ENCODE assay signal across 16 mouse cellular contexts in the genomic region with DNA sequence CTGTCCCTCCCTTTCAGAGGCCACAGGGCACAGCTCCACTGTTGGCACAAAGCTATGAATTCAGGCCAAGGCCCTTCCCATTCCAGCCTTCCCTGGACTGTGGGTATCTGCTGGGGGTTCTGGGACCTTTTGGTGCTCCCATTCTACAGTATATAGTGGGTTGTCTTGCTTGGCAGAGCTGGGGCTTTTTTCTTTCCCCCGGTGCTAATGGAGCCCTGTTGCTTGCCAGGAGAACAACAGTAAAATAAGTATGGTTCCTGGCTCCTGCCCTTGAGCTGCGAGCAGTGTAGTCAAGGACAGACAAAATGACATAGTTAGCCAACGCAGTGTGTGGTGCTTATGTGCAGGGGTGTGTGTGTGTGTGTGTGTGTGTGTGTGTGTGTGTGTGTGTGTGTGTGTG.
"Had no signal": no experiment of that assay in that cellular context is flagged by ENCODE, and none has a peak within 500 bp of the region (broad histone marks: within the 10 kb centered on the region; RNA-seq: fewer than 3 reads in every experiment).

No protein-coding gene starts in this region.

- H3K36me3 ChIP-seq: midbrain, embryonic 15.5 days; stomach, embryonic 15.5 days had no signal

- DNase-seq: liver, postnatal 0 days; lung, adult 2 months; lung, postnatal 14 days; lung, postnatal 36 days; right cerebral cortex, postnatal 25 days; thymus, adult 2 months; thymus, postnatal 25 days; thymus, postnatal 4 days had no signal

- H3K4me3 ChIP-seq: lung, embryonic 15.5 days; megakaryocyte, embryonic 14.5 days; midbrain, embryonic 13.5 days; midbrain, embryonic 15.5 days; neural tube, embryonic 12.5 days; stomach, embryonic 15.5 days had no signal

- H3K9me3 ChIP-seq: lung, embryonic 15.5 days; megakaryocyte, embryonic 14.5 days; midbrain, embryonic 13.5 days; midbrain, embryonic 15.5 days; neural tube, embryonic 12.5 days; stomach, embryonic 15.5 days had no signal

- H3K27ac ChIP-seq: lung, embryonic 15.5 days; macrophage; midbrain, embryonic 13.5 days; midbrain, embryonic 15.5 days; neural tube, embryonic 12.5 days; stomach, embryonic 15.5 days; stomach, postnatal 0 days had no signal

- H3K27me3 ChIP-seq: lung, embryonic 15.5 days; midbrain, embryonic 13.5 days; midbrain, embryonic 15.5 days; neural tube, embryonic 12.5 days; stomach, embryonic 15.5 days had no signal

- H3K4me1 ChIP-seq: neural tube, embryonic 12.5 days had no signal
